Mouse (Mus musculus) liver, adult 2 months (tissue): ENCODE data around the gene Casr.

Experiments used
- CTCF ChIP-seq: fragments of 200-500 bp; IDR thresholded peaks from 2 replicates; pipeline ENCODE4 v1.5.1; 2011; ENCODE audit warnings: low read depth, low read length, control low read depth
- POLR2A ChIP-seq: fragments of 200-500 bp; IDR thresholded peaks from 2 replicates; pipeline ENCODE4 v1.6.1; 2011; ENCODE audit warnings: low read length, control low read depth; ENCODE audit not compliant: insufficient read depth; ENCODE audit errors: extremely low read depth

GRCm38 (mm10) chr16:36469367-36469766, 92.6 kb downstream of the Casr start:
- TF ChIP-seq CTCF (no peak), POLR2A (no peak)
